Mouse (Mus musculus): ENCODE data around the gene Qsox2.

Gene Qsox2

GRCm38 (mm10) chr2:26194552-26195339 lies 42.6 kb downstream of the Qsox2 start:
- Histone ChIP-seq H3K27me3 (ENCODE audit: insufficient read depth, low read length) (peaks cover 59% of the 10 kb centered on the region), H3K9me3 (ENCODE audit: low read length) (no peaks in the 10 kb centered on the region), H3K4me1 (replicated peaks; ENCODE audit: low read depth, low read length) (peaks cover 67% of the 10 kb centered on the region), H3K4me3 (replicated peaks; ENCODE audit: low read length) (no peak overlapping the region), H3K36me3 (ENCODE audit: insufficient read depth, low read length) (no peaks in the 10 kb centered on the region)
- TF ChIP-seq CTCF (conservative IDR thresholded peaks at IDR 0.05; ENCODE audit: low read length) (no peak), NANOG (IDR thresholded peaks at IDR 0.05; ENCODE audit: borderline replicate concordance, low read length) (no peak), POU5F1 (IDR thresholded peaks at IDR 0.05; ENCODE audit: borderline replicate concordance, low read length) (no peak)

- H3K36me3 ChIP-seq (ENCODE audit: insufficient read depth, low read length) = no peaks in the 10 kb centered on the region
- no peak for TF ChIP-seq NANOG (IDR thresholded peaks at IDR 0.05; ENCODE audit: borderline replicate concordance, low read length)
- no peak for TF ChIP-seq POU5F1 (IDR thresholded peaks at IDR 0.05; ENCODE audit: borderline replicate concordance, low read length)
- no peak for TF ChIP-seq CTCF (conservative IDR thresholded peaks at IDR 0.05; ENCODE audit: low read length)
- peaks cover 6% of the 10 kb centered on the region; the same call in 1 of the 2 replicates for H3K9me3 ChIP-seq (ENCODE audit: low read length)
- H3K4me3 ChIP-seq (replicated peaks; ENCODE audit: low read length) = no peak overlapping the region
- H3K4me1 ChIP-seq (replicated peaks; ENCODE audit: low read depth, low read length) = peaks cover 28% of the 10 kb centered on the region
- peaks cover 21% of the 10 kb centered on the region for H3K27me3 ChIP-seq (ENCODE audit: insufficient read depth, low read length)
Observed at GRCm38 (mm10) chr2:26188517-26188916, 48.8 kb downstream of the Qsox2 start.

- H3K4me1 ChIP-seq (replicated peaks; ENCODE audit: low read depth, low read length) = peaks cover 23% of the 10 kb centered on the region
- peaks cover 6% of the 10 kb centered on the region for H3K27me3 ChIP-seq (ENCODE audit: insufficient read depth, low read length)
- peaks cover 6% of the 10 kb centered on the region; the same call in 1 of the 2 replicates for H3K9me3 ChIP-seq (ENCODE audit: low read length)
- H3K36me3 ChIP-seq (ENCODE audit: insufficient read depth, low read length) = no peaks in the 10 kb centered on the region
- H3K4me3 ChIP-seq (replicated peaks; ENCODE audit: low read length) = no peak overlapping the region
- TF ChIP-seq CTCF (conservative IDR thresholded peaks at IDR 0.05; ENCODE audit: low read length) (no peak), NANOG (IDR thresholded peaks at IDR 0.05; ENCODE audit: borderline replicate concordance, low read length) (no peak), POU5F1 (IDR thresholded peaks at IDR 0.05; ENCODE audit: borderline replicate concordance, low read length) (no peak)
Observed at GRCm38 (mm10) chr2:26184352-26184751, 53.0 kb downstream of the Qsox2 start.

GRCm38 (mm10) chr2:26182646-26183045 lies 54.7 kb downstream of the Qsox2 start:
- Histone ChIP-seq H3K4me3 (replicated peaks; ENCODE audit: low read length) (no peak overlapping the region), H3K36me3 (ENCODE audit: insufficient read depth, low read length) (no peaks in the 10 kb centered on the region), H3K4me1 (replicated peaks; ENCODE audit: low read depth, low read length) (peaks cover 31% of the 10 kb centered on the region), H3K27me3 (ENCODE audit: insufficient read depth, low read length) (peaks cover 6% of the 10 kb centered on the region), H3K9me3 (ENCODE audit: low read length) (peaks cover 6% of the 10 kb centered on the region; the same call in 1 of the 2 replicates)
- TF ChIP-seq CTCF (conservative IDR thresholded peaks at IDR 0.05; ENCODE audit: low read length) (peak; percentile 63), NANOG (IDR thresholded peaks at IDR 0.05; ENCODE audit: borderline replicate concordance, low read length) (no peak)

GRCm38 (mm10) chr2:26177189-26177588 lies 60.1 kb downstream of the Qsox2 start:
- Histone ChIP-seq H3K4me3 (replicated peaks; ENCODE audit: low read length) (no peak overlapping the region), H3K36me3 (ENCODE audit: insufficient read depth, low read length) (no peaks in the 10 kb centered on the region), H3K4me1 (replicated peaks; ENCODE audit: low read depth, low read length) (peaks cover 20% of the 10 kb centered on the region), H3K27me3 (ENCODE audit: insufficient read depth, low read length) (0 out of 2 replicates have a peak, but pooled peaks cover 4% of the 10 kb centered on the region), H3K9me3 (ENCODE audit: low read length) (no peaks in the 10 kb centered on the region)
- no peak for TF ChIP-seq NANOG (IDR thresholded peaks at IDR 0.05; ENCODE audit: borderline replicate concordance, low read length)
- no peak for TF ChIP-seq CTCF (conservative IDR thresholded peaks at IDR 0.05; ENCODE audit: low read length)
- TF ChIP-seq POU5F1 (IDR thresholded peaks at IDR 0.05; ENCODE audit: borderline replicate concordance, low read length) = no peak

GRCm38 (mm10) chr2:26176731-26177130 lies 60.6 kb downstream of the Qsox2 start:
- H3K27me3 ChIP-seq (ENCODE audit: insufficient read depth, low read length) = 0 out of 2 replicates have a peak, but pooled peaks cover 4% of the 10 kb centered on the region
- TF ChIP-seq POU5F1 (IDR thresholded peaks at IDR 0.05; ENCODE audit: borderline replicate concordance, low read length) = no peak
- TF ChIP-seq NANOG (IDR thresholded peaks at IDR 0.05; ENCODE audit: borderline replicate concordance, low read length) = no peak
- no peak for TF ChIP-seq CTCF (conservative IDR thresholded peaks at IDR 0.05; ENCODE audit: low read length)
- H3K4me1 ChIP-seq (replicated peaks; ENCODE audit: low read depth, low read length) = peaks cover 24% of the 10 kb centered on the region
- H3K4me3 ChIP-seq (replicated peaks; ENCODE audit: low read length) = no peak overlapping the region
- H3K9me3 ChIP-seq (ENCODE audit: low read length) = no peaks in the 10 kb centered on the region
- no peaks in the 10 kb centered on the region for H3K36me3 ChIP-seq (ENCODE audit: insufficient read depth, low read length)

GRCm38 (mm10) chr2:26175191-26175590 lies 62.1 kb downstream of the Qsox2 start:
- Histone ChIP-seq H3K36me3 (ENCODE audit: insufficient read depth, low read length) (no peaks in the 10 kb centered on the region), H3K4me1 (replicated peaks; ENCODE audit: low read depth, low read length) (peaks cover 38% of the 10 kb centered on the region), H3K9me3 (ENCODE audit: low read length) (no peaks in the 10 kb centered on the region), H3K27me3 (ENCODE audit: insufficient read depth, low read length) (0 out of 2 replicates have a peak, but pooled peaks cover 4% of the 10 kb centered on the region), H3K4me3 (replicated peaks; ENCODE audit: low read length) (no peak overlapping the region)
- TF ChIP-seq POU5F1 (IDR thresholded peaks at IDR 0.05; ENCODE audit: borderline replicate concordance, low read length) = no peak
- TF ChIP-seq CTCF (conservative IDR thresholded peaks at IDR 0.05; ENCODE audit: low read length) = no peak
- TF ChIP-seq NANOG (IDR thresholded peaks at IDR 0.05; ENCODE audit: borderline replicate concordance, low read length) = no peak

GRCm38 (mm10) chr2:26172166-26172565 lies 65.2 kb downstream of the Qsox2 start:
- Histone ChIP-seq H3K9me3 (ENCODE audit: low read length) (no peaks in the 10 kb centered on the region), H3K36me3 (ENCODE audit: insufficient read depth, low read length) (no peaks in the 10 kb centered on the region), H3K4me1 (replicated peaks; ENCODE audit: low read depth, low read length) (peaks cover 35% of the 10 kb centered on the region), H3K27me3 (ENCODE audit: insufficient read depth, low read length) (0 out of 2 replicates have a peak, but pooled peaks cover 4% of the 10 kb centered on the region), H3K4me3 (replicated peaks; ENCODE audit: low read length) (no peak overlapping the region)
- no peak for TF ChIP-seq CTCF (conservative IDR thresholded peaks at IDR 0.05; ENCODE audit: low read length)
- no peak for TF ChIP-seq NANOG (IDR thresholded peaks at IDR 0.05; ENCODE audit: borderline replicate concordance, low read length)
- no peak for TF ChIP-seq POU5F1 (IDR thresholded peaks at IDR 0.05; ENCODE audit: borderline replicate concordance, low read length)

Data from E14TG2a.4 (cell line).